Mouse (Mus musculus): Measurements from ENCODE around the gene Bnc2.
A peak's percentile ranks its signal among the peaks of the same experiment; 100 is the strongest.

Bnc2 gene

DNA sequence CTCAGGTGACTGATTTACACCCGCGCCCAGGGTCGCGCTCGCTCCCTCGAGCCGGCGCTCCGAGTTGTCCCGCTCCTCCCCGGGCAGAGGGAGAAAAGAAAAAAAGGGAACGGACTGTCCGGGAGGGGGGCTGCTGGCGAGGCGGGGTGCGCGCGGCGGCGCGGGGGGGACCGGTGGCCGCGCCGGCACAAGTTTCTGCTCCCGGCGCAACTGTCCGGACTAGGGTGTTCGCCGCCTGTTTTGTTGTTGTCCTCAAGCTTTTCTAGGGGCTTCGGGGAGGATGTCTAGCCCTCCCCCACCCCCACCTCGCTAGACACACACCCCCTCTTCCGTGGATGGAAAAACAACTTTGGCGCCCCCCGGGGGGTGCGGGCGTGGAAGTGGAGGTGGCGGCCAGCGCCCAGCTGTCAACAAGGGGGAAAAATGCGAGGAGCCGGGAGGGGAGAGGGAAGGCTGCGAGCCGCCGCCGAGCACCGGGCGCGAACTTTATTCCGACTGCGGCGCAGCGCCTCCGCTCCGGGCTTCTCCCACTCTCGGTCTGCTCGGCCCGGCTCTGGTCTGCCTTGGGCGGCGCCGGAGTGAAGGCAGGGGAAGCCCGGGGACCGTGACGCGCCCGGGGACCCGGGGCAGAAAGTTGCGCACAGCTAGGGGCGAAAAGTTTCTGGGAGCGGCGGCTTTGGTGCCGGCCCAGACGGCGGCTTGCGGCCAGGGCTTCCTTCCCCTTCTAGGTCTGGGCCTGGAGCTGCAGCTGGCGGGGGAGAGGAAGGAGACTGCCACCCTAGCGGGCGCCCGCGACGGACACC lies at the start of gene Bnc2:
Gene Bnc2, minus strand, starts transcription at position 105 of the 803 bp plus-strand sequence.
- DNase-seq (ENCODE audit: low spot score): peak; percentile 19

DNA sequence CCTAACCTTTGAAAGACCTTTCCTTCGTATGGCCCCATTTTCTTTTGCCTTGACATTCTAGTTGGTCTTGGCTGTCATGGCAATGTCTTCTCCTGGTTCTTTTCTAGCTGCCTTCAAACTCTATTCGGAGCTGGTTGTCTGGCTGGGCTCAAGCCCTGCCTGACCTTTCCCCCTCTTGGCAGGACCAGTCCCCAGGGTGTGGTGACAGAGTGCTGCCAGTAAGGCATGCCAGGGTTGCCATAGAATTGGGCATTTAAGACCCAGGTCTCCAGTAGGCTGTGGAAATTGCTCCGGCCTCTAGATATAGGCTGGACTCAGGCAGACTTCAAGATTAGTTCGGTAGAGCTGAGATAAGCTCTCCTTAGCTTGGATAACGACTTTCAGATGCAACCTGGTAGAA lies 32.9 kb upstream of the Bnc2 start:
- DNase-seq (ENCODE audit: low spot score): no peak

DNA sequence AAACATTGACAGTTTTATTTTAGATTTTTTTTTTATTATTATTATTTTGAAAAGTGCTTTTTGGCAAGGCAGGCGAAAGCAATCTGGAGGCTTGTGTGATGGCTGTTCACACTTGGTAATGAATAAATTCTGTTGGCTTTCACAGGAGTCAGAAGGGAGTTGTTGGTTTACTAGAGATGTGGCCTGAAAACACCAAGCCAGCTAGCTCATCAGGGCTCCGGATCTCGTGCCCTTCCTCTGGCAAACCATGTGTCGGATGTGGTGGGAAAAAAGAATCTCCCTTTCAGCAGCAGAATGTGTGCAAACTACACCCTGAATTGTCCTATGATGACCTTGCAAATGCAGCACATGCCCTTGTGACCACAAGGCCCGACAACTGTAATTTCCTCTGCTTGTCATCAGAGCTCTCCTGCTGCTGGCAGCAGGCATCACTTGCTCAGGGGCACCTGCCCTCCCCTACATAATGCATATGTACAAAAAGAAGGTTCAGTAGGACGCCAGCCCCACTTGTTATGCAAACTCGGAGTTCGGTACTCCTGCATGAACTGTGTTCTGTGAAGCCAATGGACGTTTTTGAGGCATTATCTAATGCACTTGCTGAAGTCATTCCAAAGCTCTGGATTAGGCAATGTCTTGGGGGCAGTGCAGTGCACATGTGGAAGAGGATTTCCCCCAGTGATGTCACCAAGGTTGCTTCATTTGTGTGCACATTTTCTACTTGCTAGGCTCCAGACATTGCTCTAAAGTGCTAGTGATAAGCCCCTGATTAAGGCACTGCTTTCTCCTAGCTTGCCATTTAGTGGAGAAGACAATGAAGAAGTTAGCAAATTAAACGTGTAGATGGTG lies 10.7 kb upstream of the Bnc2 start:
- no peak for DNase-seq (ENCODE audit: low spot score)

DNA sequence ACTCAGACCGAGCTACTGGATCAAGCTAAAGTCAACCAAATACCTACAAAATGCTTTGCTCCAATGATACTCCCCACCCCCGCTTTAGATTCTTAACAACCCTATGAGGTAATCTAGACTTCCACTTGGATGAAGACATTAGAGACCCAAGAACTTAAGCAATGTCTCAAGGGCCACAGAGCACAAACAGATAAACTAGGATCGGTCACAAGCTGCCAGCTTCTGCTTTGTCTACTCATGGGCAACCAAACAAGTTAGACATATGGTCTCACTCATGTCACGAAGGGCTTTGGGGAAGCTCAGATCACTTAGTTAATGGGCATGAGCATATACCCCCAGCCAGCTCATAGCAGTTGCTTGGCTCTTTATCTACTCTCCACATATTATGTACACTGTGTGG lies 9.9 kb upstream of the Bnc2 start:
- no peak for DNase-seq (ENCODE audit: low spot score)

DNA sequence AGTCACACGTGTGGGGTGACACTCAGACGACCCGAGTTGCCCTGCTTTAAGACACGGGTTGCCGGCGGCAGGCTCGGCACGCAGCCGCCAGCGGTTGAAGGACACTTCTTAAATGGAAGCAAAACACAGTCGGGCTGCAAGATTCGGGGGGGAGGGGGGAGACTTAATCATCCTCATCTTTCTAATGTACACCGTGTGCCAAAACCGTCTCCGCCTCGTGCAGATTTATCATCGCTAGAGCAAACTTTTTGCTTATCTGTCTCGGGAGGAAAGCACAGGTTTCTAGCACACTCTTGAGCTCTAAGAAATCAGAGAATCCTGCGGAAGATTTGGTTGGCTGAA lies 870 bp upstream of the Bnc2 start:
- DNase-seq (ENCODE audit: low spot score): peak; percentile 54

DNA sequence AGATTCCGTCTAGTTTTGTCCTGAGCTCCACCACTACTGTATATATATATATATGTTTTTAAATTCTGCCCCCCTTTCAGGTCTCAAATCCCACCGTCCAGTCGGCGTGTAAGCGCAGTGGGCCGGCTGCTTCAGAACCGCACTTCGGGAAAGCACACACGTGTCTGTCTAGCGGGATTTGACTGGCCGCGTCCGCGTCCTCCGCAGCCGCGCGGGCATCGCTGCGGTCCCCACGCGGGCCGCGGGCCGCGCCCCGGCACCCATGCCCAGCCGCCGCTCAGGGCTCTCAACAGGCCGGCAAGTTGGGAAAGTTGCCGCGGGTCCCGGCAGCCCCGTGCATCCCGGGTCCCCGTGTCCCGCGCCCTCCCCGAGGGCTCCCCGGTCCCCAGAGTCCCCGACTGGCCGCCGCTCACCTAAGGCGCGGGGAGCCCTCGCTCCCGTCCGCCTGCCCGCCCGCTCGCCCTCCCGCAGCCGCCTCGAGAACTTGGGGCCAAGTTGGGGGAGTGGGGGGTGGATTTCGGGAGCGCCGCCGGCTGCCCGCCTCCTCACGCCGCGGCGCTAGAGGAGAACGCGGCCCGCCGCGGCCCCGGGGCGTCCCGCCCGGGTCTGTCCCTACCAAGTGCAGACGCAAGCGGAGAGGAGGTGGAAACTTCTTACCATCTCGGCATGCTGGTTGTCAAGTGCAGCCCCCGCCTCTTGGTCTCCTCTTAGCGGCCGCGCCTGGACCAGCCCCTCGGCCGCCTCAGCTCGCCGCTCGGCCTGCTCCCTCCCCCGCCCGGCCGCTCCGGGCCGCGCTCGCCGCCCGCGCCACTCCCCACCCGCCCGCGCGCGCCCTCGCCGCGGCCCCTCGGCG lies 531 bp downstream of the Bnc2 start:
- DNase-seq (ENCODE audit: low spot score): peak; percentile 65

DNA sequence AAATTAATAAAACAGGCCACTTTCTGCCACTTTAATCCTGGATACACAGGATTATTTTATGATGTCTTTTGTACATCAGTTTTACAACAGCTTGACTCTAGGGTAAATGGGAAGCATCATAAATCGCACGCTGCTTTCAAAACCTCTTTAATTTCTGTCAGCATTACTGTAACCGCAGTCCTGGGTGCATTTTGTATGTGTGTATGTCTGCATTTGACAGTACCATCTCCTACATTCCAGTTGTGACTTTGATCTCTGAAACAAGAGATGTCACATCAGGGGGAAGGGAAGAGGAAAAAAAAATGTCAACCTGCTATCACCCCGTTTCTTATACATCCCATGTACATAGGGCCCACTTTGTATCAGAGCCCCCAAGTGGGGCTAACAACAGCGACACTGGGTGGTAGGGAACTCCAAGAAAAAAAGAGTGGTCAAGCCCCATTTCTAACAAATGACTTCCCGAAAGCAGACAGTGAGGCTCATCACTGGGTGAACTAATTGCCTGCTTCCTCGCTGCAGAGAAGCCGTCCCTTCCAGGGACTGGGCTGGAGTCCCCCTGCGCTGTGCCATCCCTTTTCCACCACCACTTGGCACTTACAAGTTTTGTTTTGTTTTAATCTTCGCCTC lies 1.3 kb downstream of the Bnc2 start:
- DNase-seq (ENCODE audit: low spot score): no peak

DNA sequence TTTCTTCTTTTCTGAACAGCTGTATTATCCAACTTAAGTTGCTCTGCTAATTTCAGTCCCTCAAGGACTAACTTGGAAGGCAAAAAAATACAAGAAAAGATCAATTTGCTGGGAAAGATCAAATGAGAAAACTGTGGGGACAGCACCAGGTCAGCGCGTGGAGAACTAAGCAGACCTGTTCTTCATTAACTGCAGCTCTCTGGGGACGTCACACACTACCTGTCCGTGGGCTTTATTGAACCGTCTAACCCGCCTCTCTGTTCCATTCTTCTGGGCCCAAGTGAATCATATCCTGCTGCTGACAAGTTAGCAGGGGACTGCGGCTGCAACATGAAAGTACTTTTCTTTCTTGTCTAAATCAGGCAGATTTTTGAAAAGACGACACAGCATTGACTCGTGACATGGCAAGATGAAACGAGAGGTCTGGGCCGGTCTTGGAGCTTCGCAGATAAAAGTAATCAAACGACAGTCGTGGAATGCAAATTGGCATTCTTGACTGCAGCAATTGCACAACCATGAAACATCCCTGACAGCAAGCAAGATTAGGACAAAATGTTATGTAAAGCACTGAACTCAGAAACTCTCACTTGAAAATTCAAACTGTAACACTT lies 2.8 kb downstream of the Bnc2 start:
- DNase-seq (ENCODE audit: low spot score): no peak

DNA sequence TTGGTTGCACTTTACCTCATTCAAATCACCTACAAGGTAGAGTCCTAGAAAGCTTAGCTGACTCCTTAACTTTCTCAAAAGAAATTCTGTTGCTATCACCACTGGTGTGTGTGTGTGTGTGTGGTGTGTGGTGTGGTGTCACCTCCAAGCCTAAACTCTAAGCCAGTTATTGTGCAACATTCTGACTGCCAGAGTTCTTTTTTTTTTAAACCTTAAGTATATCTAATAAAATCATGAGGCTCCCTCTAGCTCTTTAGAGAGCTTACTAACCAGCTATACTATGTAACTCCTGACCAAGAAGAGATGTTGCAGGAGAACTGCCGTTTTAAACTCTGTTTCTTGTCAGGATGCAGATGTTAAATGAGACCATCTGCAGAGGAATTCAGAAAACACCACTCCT lies 4.1 kb downstream of the Bnc2 start:
- DNase-seq (ENCODE audit: low spot score): no peak

DNA sequence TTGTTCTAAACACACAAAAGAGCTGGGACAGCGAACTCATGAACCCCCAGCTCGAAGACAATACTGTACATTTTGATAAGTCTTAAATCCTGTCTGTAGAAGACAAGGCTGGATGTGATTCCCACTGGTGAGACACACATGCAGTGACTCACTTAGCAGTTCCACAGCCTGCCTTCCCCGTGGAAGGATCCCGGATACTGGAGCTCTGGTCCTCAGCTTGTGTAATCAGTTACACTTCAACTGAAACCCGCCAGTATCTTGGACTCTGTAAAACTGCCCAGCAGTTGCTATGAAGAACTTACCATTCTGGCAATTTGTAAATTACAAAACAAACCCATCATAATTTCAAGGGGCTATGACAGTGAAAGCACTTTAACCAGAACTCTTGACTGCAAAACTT lies 5.4 kb downstream of the Bnc2 start:
- DNase-seq (ENCODE audit: low spot score): no peak

DNA sequence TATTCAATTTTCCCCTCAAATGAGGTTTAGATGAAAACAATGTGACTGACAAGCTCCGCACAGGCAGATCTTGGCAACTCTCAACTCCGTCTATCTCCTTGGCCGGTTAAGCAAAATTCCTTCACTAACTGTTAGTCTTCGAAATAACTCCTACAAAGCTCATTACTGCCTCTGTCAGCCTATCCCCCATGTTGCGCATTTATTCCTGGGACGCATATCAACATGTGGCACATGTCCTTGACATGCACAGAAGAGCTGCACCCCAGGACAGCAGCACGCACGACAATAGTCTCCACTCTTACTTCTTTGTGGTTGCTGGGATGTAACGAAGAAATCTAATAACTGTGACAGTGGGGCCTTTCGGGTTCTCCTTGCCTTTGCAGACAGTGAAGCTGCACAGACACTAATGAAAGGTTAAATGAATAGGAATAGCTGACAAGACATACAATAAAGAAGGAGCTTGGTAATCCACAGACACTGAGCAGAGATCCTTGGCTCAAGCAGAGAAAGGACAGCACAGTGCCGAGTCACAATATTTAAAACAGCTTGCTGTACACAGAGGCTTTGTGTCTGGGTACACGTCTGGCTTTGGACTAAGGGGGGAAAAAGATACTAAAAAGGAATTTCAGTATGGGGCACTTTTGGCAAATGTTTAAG lies 6.0 kb downstream of the Bnc2 start:
- no peak for DNase-seq (ENCODE audit: low spot score)

DNA sequence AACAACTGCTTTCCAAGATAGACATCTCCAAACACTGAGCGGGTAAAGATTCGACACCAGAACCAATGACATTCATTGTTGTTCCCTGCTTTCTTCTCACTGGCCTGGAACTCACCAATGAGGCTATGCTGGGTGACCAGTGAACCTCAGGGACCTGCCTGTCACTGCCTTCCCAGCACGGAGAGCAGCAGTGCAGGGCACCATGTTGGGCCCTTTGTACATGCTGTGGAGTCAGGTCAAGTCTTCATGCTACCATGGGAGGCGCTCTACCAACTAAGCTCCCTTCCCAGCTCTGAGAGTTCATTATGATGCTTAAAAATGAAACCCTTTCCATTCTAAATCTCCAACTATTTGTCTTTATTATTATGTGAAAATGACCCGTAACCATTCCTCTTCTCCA lies 6.8 kb downstream of the Bnc2 start:
- DNase-seq (ENCODE audit: low spot score): no peak

DNA sequence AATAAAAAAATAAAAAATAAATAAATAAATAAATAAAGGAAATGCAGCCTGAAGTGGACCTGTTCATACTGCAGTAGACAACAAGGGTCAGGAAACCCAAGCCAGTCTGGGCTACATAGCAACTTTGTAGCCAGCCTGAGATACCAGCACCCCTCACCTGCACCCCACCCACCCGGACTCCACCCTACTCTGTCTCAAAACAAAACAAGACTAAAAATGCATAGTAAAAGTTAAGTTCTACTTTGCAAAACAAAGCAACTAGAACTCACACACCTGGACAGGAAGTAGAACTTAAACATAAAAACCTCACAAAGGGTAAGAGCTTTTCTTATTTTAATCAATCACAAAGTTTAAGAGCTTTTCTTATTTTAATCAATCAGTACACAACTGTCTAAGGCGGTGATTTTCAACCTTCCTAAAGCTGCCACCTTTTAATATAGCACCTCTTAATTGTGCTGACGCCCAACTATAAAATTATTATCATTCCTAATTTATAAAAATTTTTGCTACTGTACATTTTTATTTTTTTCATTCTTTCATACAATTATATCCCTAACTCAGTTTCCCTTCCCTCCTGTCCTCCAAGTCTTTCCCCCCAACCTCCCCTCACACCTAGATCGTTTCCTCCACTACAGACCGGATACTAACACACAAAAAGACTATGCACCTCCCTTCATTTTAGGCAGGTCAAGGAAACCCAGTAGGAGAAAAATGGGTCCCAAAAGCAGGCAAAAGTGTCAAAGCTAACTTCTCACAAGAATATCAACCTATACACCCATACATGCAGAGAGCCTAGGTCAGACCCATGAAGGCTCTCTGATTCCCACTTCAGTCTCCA lies 12.6 kb downstream of the Bnc2 start:
- DNase-seq (ENCODE audit: low spot score): no peak

DNA sequence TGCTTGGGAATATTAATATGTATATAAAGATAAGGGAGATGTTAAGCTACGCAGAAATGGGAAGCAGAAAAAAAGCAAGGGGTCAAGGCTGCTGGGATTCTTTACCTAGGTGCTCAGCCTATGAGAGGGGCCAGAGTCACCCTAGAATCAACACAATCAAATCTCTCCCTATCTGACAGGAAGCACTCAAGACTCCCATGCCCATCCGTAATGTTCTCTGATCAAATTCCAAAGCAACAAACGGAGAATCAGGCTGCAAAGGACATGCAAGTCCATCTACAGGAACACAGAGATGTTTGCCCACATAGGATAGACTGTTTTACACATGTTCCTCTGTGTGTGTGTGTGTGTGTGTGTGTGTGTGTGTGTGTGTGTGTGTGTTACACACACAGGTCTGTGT lies 13.7 kb downstream of the Bnc2 start:
- DNase-seq (ENCODE audit: low spot score): no peak

DNA sequence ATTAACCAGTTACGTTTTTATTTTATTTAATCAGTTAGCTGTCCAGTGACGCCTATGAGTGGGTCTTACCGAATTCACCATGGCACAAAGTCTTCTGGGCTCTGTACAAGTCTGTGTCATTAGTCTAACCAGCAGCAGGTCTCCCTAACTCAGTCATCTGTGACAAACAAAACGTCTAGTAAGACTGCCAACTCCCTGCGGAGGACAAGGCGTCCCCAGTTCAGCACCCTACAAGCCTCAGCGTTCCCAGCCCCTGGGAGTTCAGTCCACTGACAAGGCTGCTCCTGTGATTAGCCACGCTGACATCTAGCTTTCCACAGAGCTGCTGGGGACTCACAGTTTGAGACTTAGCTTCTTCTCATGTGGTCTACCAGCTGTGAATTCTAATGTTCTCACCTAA lies 23.3 kb downstream of the Bnc2 start:
- no peak for DNase-seq (ENCODE audit: low spot score)

DNA sequence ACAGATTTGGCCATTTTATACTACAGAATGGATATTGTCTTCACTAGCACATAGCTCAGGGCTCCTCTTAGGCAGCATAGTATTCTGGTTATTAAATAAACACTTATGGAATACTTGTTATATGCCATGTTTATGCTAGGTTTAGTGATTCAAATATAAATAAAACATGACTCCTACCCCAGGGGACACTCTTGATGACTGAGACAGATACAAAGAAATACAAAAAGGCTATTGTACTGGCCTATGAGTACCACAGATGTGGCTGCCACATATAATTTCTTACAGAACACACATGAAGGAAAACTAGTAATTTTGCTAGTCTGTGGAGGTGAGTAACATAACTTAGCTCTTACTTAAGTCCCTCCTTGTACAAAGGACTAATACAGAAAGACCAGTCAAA lies 28.5 kb downstream of the Bnc2 start:
- DNase-seq (ENCODE audit: low spot score): no peak

DNA sequence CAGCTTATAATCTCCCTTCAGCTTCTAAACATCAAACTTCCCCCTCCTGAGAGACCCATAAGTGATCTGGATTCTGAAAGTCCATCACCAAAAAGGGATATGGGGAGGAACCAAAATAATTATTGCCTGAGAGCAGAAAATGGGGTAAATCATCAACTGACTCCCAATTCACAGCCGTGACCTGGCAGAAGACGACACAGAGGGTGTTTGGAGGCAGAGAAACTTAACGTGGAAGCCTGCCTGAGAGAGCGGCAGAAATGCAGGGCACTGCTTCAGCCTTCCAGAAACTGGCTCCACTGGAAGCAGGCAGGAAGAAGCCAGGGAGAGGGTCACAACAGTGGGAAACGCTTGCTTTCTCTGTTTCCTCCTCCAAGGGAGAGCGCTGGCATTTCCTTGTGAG lies 35.9 kb downstream of the Bnc2 start:
- no peak for DNase-seq (ENCODE audit: low spot score)

DNA sequence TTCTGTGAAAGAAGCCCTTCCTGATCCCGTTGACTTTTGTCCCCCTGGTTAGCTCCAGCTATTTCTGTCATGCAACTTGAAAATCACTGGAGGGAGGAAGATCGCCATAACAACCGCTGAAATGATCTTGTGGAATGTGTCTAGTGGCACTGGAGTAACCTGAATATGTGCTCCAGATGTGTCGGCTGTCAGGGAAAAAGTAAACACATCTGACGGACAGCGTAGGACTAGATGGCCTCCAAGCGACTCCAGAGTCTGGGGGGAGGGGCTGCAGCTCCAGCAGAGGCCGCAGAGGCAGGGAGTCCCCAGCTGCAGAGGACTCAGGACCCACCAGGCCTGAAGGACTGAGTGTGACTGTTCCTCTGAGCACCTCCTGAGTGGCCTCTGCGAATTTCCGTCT lies 37.4 kb downstream of the Bnc2 start:
- no peak for DNase-seq (ENCODE audit: low spot score)

DNA sequence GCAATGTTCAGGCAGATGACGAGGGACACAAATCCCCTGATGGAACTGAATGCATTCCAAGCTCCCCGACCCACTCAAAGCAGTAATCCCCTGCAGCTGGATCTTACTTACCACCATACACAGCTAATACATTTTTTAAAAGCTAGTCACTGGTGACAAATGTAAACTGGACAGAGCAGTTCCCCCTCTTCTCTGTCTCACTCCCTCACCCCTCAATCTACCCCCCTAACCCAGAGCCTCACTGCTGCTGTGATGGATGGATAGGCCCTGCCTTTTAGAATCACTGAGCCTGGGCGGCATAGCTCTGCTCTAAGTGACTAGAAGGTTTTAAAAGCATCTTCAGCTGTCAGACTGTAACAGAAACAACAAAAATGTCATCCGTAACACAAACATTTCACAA lies 40.3 kb downstream of the Bnc2 start:
- no peak for DNase-seq (ENCODE audit: low spot score)

DNA sequence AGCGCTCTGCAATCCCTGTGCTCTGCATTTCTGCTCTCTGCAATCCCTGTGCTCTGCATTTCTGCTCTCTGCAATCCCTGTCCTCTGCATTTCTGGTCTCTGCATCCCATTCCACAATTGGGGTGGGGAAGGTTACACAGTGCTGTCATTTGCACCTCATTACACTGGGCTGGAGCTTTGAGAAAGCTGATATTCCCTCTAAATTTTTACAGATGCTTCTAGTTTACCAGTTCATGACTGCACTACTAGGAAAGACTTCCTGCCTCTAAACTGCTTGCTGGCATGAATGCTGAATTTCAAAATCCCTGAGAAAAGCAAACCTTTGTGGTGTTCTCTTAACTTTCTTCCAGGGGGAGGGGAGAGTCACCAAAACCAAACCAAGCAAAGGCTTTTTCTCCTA lies 41.1 kb downstream of the Bnc2 start:
- DNase-seq (ENCODE audit: low spot score): no peak
